Mouse (Mus musculus) lung, postnatal 0 days (tissue): ENCODE measurements around the gene Cers2.

Source experiments
- CTCF ChIP-seq: IDR thresholded peaks from 2 replicates; pipeline ENCODE4 v1.5.1; 2016; ENCODE audit warnings: antibody characterized with exemption, mild to moderate bottlenecking
- EP300 ChIP-seq: IDR thresholded peaks from 2 replicates; pipeline ENCODE4 v1.6.1; 2016; ENCODE audit warnings: antibody characterized with exemption, mild to moderate bottlenecking, control low read depth

GRCm38 (mm10) chr3:95315094-95315843, 678 bp downstream of the Cers2 start:
- peak; percentile 72 for TF ChIP-seq CTCF
- TF ChIP-seq EP300, result no peak
